Mouse (Mus musculus): ENCODE data around the gene Tcf7l1.

GRCm38 (mm10) chr6:72583211-72583839 is 205.7 kb downstream of the Tcf7l1 start:
- TF ChIP-seq POLR2A (IDR thresholded peaks at IDR 0.05; ENCODE audit: borderline replicate concordance, insufficient read depth, low read length): no peak
- TF ChIP-seq CTCF (IDR thresholded peaks at IDR 0.05; ENCODE audit: borderline replicate concordance, insufficient read depth, low read depth, low read length): no peak

Data from cerebellum, adult 2 months (tissue).